Mouse (Mus musculus): Measurements from ENCODE around the gene Tmem145. TPM values are rescaled to one million over a fixed set of nuclear protein-coding genes. Genes with fewer than 3 reads are reported as not detected.

Tmem145 gene
- polyA plus RNA-seq, 1 experiment from 2014 or later, result 24.3 TPM

DNA sequence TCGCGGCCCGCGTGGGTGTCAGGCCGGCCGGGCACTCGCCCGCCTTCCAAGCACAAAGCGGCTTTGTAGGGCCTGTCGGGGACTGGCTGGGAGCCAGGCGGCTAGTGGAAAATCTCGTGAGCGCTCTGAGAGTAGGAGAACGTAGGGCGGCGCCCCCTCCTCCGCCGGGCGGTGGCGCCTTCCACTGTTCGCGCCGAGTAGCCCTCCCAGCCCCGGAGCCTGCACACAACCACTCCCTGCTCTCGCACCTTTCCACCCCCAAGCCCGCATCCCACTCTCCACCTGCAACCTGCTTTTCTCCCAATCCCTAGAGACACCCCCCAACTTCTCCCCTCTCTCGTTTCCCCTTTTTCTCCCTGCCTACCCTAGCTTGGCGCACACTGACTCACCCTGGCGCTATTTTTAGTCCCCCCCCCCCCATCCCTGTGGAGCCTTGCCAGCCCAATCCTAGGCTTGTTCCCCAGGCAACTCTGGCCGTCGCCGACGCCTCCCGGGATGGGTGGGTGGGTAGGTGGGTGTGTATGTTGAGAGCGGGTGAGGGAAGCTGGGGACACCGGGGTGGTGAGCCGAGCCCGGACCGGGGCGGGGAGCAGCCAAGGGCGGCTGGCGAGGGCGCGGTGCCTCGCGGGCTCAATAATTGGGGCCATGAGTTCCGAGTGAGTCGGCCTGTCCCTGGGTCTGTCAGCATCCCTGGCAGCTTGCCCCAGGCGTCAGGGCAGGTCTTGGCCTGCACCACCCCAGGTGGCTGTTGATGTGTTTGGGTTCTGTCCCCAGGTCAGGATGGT, 26.6 kb upstream of the Tmem145 start:
- ATAC-seq (ENCODE audit: low FRiP score), result peak; percentile 69
- H3K9ac ChIP-seq, result peak overlapping the region; percentile 86
- peak overlapping the region; percentile 60 for H3K4me3 ChIP-seq
- peak overlapping the region; percentile 91 for H3K4me2 ChIP-seq (replicated peaks)
- peaks cover 3% of the 10 kb centered on the region for H3K36me3 ChIP-seq
- H3K4me1 ChIP-seq, result peaks cover 67% of the 10 kb centered on the region
- no peaks in the 10 kb centered on the region for H3K9me3 ChIP-seq (replicated peaks)
- H3K27ac ChIP-seq, result peak overlapping the region; percentile 99
- no peaks in the 10 kb centered on the region for H3K27me3 ChIP-seq
- WGBS, result under 1% methylated on average over 42 of the region's 49 CpGs

- ATAC-seq (ENCODE audit: low FRiP score), result peak; percentile 1; the same call in 1 of the 2 replicates
- peaks cover 67% of the 10 kb centered on the region for H3K4me1 ChIP-seq
- WGBS, result 2% methylated on average over 6 of the region's 6 CpGs
- peak overlapping the region; percentile 91 for H3K4me2 ChIP-seq (replicated peaks)
- peak overlapping the region; percentile 99 for H3K27ac ChIP-seq
- peaks cover 6% of the 10 kb centered on the region for H3K36me3 ChIP-seq
- H3K27me3 ChIP-seq, result no peaks in the 10 kb centered on the region
- H3K4me3 ChIP-seq, result peak overlapping the region; percentile 60
- peak overlapping the region; percentile 86 for H3K9ac ChIP-seq
- no peaks in the 10 kb centered on the region for H3K9me3 ChIP-seq (replicated peaks)
Observed at GRCm38 (mm10) chr7:25279861-25280791, 25.8 kb upstream of the Tmem145 start.

GRCm38 (mm10) chr7:25281166-25281733, 24.7 kb upstream of the Tmem145 start:
- Histone ChIP-seq H3K9me3 (replicated peaks) (no peaks in the 10 kb centered on the region), H3K36me3 (peaks cover 16% of the 10 kb centered on the region), H3K4me2 (replicated peaks) (peak overlapping the region; percentile 91), H3K9ac (peak overlapping the region; percentile 44; the same call in 1 of the 2 replicates), H3K4me1 (peaks cover 62% of the 10 kb centered on the region), H3K4me3 (peak overlapping the region; percentile 83), H3K27me3 (no peaks in the 10 kb centered on the region), H3K27ac (peak overlapping the region; percentile 99)
- ATAC-seq (ENCODE audit: low FRiP score), result peak; percentile 4; the same call in 1 of the 2 replicates
- WGBS, result 22% methylated on average over 12 of the region's 12 CpGs

GRCm38 (mm10) chr7:25281734-25282601, 23.9 kb upstream of the Tmem145 start:
- 1% methylated on average over 67 of the region's 108 CpGs for WGBS
- Histone ChIP-seq H3K9me3 (replicated peaks) (no peaks in the 10 kb centered on the region), H3K4me1 (peaks cover 61% of the 10 kb centered on the region), H3K4me2 (replicated peaks) (peak overlapping the region; percentile 91), H3K27ac (peak overlapping the region; percentile 99), H3K27me3 (no peaks in the 10 kb centered on the region), H3K36me3 (peaks cover 23% of the 10 kb centered on the region), H3K9ac (peak overlapping the region; percentile 94), H3K4me3 (peak overlapping the region; percentile 83)
- ATAC-seq (ENCODE audit: low FRiP score), result peak; percentile 76

DNA sequence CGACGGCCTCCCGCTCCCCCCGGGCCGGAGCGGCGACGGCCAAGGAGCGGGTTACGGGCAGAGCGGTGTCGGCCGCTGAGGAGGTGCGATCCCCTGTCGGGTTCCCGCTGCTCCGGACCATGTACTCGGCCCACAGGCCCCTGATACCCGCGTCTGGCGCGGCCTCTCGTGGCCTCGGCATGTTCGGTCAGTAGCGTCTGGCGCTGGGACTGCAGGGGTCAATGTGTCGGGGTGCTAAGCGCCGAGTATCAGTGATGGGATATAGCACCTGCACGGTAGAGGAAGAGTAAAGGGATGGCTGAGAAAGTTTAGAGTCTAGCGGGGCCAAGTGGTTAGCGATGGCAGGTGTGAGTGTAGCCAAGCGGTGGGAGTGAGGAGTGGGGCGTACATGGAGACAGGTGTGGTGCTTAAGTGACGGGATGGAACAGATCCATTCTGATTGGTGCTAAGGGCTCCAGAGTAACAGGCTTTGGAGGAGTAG, 23.1 kb upstream of the Tmem145 start:
- no peak for ATAC-seq (ENCODE audit: low FRiP score)
- Histone ChIP-seq H3K4me3 (peak overlapping the region; percentile 83), H3K27me3 (no peaks in the 10 kb centered on the region), H3K9ac (peak overlapping the region; percentile 94), H3K27ac (peak overlapping the region; percentile 99), H3K36me3 (peaks cover 31% of the 10 kb centered on the region), H3K4me2 (replicated peaks) (peak overlapping the region; percentile 91), H3K4me1 (peaks cover 56% of the 10 kb centered on the region), H3K9me3 (replicated peaks) (no peaks in the 10 kb centered on the region)
- WGBS, result 0% methylated on average over 31 of the region's 36 CpGs

- Histone ChIP-seq H3K36me3 (peaks cover 40% of the 10 kb centered on the region), H3K9me3 (replicated peaks) (no peaks in the 10 kb centered on the region), H3K4me3 (peak overlapping the region; percentile 83), H3K4me1 (peaks cover 52% of the 10 kb centered on the region), H3K9ac (peak overlapping the region; percentile 94), H3K4me2 (replicated peaks) (peak overlapping the region; percentile 91), H3K27me3 (no peaks in the 10 kb centered on the region), H3K27ac (peak overlapping the region; percentile 99)
- no peak for ATAC-seq (ENCODE audit: low FRiP score)
- 20% methylated on average over 5 of the region's 5 CpGs for WGBS
Observed at GRCm38 (mm10) chr7:25283637-25284036, 22.3 kb upstream of the Tmem145 start.

GRCm38 (mm10) chr7:25284171-25284570, 21.7 kb upstream of the Tmem145 start:
- peak overlapping the region; percentile 91 for H3K4me2 ChIP-seq (replicated peaks)
- peaks cover 45% of the 10 kb centered on the region for H3K36me3 ChIP-seq
- peak overlapping the region; percentile 99; the same call in 1 of the 2 replicates for H3K27ac ChIP-seq
- no peak for ATAC-seq (ENCODE audit: low FRiP score)
- H3K27me3 ChIP-seq, result no peaks in the 10 kb centered on the region
- peak overlapping the region; percentile 83 for H3K4me3 ChIP-seq
- H3K9ac ChIP-seq, result peak overlapping the region; percentile 94
- 75% methylated on average over 2 of the region's 2 CpGs for WGBS
- H3K9me3 ChIP-seq (replicated peaks), result no peaks in the 10 kb centered on the region
- peaks cover 52% of the 10 kb centered on the region for H3K4me1 ChIP-seq

GRCm38 (mm10) chr7:25284766-25285165, 21.1 kb upstream of the Tmem145 start:
- peak overlapping the region; percentile 25; the same call in 1 of the 2 replicates for H3K27ac ChIP-seq
- H3K9ac ChIP-seq, result peak overlapping the region; percentile 94
- peak overlapping the region; percentile 83; the same call in 1 of the 2 replicates for H3K4me3 ChIP-seq
- WGBS, result 67% methylated on average over 5 of the region's 5 CpGs
- no peaks in the 10 kb centered on the region for H3K9me3 ChIP-seq (replicated peaks)
- H3K4me1 ChIP-seq, result peaks cover 46% of the 10 kb centered on the region
- no peaks in the 10 kb centered on the region for H3K27me3 ChIP-seq
- no peak for ATAC-seq (ENCODE audit: low FRiP score)
- peaks cover 51% of the 10 kb centered on the region for H3K36me3 ChIP-seq
- H3K4me2 ChIP-seq (replicated peaks), result peak overlapping the region; percentile 91

- WGBS, result 91% methylated on average over 20 of the region's 20 CpGs
- 0 out of 2 replicates have a peak overlapping the region, but pooled peaks have one; percentile 18 for H3K27ac ChIP-seq
- no peak overlapping the region for H3K4me3 ChIP-seq
- H3K9me3 ChIP-seq (replicated peaks), result no peaks in the 10 kb centered on the region
- H3K4me2 ChIP-seq (replicated peaks), result no peak overlapping the region
- no peaks in the 10 kb centered on the region for H3K27me3 ChIP-seq
- H3K9ac ChIP-seq, result no peak overlapping the region
- H3K4me1 ChIP-seq, result peaks cover 37% of the 10 kb centered on the region
- no peak for ATAC-seq (ENCODE audit: low FRiP score)
- peaks cover 60% of the 10 kb centered on the region for H3K36me3 ChIP-seq
Observed at GRCm38 (mm10) chr7:25285511-25286238, 20.2 kb upstream of the Tmem145 start.

DNA sequence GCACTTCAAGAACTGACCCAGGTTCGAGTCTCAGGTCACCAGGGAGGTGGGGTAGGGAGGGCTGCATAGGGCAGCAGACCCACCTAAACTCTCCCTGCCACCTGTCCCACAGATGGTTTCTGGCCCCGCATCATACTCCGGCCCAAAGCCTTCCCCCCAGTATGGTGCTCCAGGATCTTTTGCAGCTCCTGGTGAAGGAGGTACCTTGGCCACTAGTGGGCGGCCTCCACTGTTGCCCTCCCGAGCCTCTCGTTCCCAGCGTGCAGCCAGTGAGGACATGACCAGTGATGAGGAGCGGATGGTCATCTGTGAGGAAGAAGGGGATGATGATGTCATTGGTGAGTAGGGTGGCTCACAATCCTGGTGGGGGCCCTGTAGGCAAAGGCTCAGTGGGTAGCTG, 18.9 kb upstream of the Tmem145 start:
- no peak overlapping the region for H3K9ac ChIP-seq
- ATAC-seq (ENCODE audit: low FRiP score), result no peak
- H3K27ac ChIP-seq, result no peak overlapping the region
- H3K4me3 ChIP-seq, result no peak overlapping the region
- H3K36me3 ChIP-seq, result peaks cover 73% of the 10 kb centered on the region
- no peak overlapping the region for H3K4me2 ChIP-seq (replicated peaks)
- no peaks in the 10 kb centered on the region for H3K27me3 ChIP-seq
- no peaks in the 10 kb centered on the region for H3K9me3 ChIP-seq (replicated peaks)
- WGBS, result 84% methylated on average over 8 of the region's 8 CpGs
- H3K4me1 ChIP-seq, result peaks cover 30% of the 10 kb centered on the region

All from hindbrain, embryonic 12.5 days (tissue).